Mouse (Mus musculus) intestine, embryonic 16.5 days (tissue): ENCODE measurements at regions not wholly inside any gene's neighbourhood (a gene's known extent, or its start where the extent isn't known, plus 50 kb on each side); places are given as distances from the start of the nearest gene placed in this dataset.

Experiments
- ATAC-seq: fragments of 200-750 bp; cut with Nextera tagmentation; 2 replicates; pipeline ENCODE4 v1.8.0; 2017; ENCODE audit warnings: moderate TSS enrichment, moderate library complexity
- H3K27ac ChIP-seq: fragments of 300-500 bp; sonication (generic); 2 replicates; pipeline ENCODE4 v1.5.1; 2014; ENCODE audit warnings: mild to moderate bottlenecking, low read length
- H3K27me3 ChIP-seq: fragments of 300-500 bp; sonication (generic); replicated peaks from 2 replicates; pipeline ENCODE4 v1.6.1; 2014; ENCODE audit warnings: low read length, control low read depth, mixed read lengths; ENCODE audit not compliant: control insufficient read depth, insufficient read depth
- H3K36me3 ChIP-seq: fragments of 300-500 bp; sonication (generic); 2 replicates; pipeline ENCODE4 v1.6.1; 2014; ENCODE audit warnings: low read length, control low read depth; ENCODE audit not compliant: control insufficient read depth, insufficient read depth
- H3K4me1 ChIP-seq: fragments of 300-500 bp; sonication (generic); 2 replicates; pipeline ENCODE4 v1.6.1; 2014; ENCODE audit warnings: low read length, control low read depth, mixed read lengths; ENCODE audit not compliant: control insufficient read depth, insufficient read depth
- H3K4me2 ChIP-seq: fragments of 300-500 bp; sonication (generic); 2 replicates; pipeline ENCODE4 v1.6.1; 2014; ENCODE audit warnings: low read depth, low read length, control low read depth
- H3K4me3 ChIP-seq: fragments of 300-500 bp; sonication (generic); 2 replicates; pipeline ENCODE4 v1.5.1; 2014; ENCODE audit warnings: mild to moderate bottlenecking, low read length
- H3K9ac ChIP-seq: fragments of 300-500 bp; sonication (generic); 2 replicates; pipeline ENCODE4 v1.6.1; 2014; ENCODE audit warnings: low read depth, low read length
- H3K9me3 ChIP-seq: fragments of 300-500 bp; sonication (generic); 2 replicates; pipeline ENCODE4 v1.6.1; 2016; ENCODE audit warnings: low read length, control low read depth; ENCODE audit not compliant: control insufficient read depth
- WGBS: fragments of 180-500 bp; shearing (Covaris S2); extraction: QIAGEN DNeasy Blood & Tissue Kit; methylation state at CpG from one replicate; pipeline ENCODE4 v1.1.7; 2014; 5-methylcytosine and 5-hydroxymethylcytosine counted together

GRCm38 (mm10) chr10:91319442-91320112, 138.5 kb upstream of the Tmpo start:
- no peaks in the 10 kb centered on the region for H3K9me3 ChIP-seq
- H3K4me3 ChIP-seq, result no peak overlapping the region
- H3K9ac ChIP-seq, result no peak overlapping the region
- H3K4me2 ChIP-seq, result no peak overlapping the region
- 81% methylated on average over 10 of the region's 10 CpGs for WGBS
- H3K27me3 ChIP-seq, result no peaks in the 10 kb centered on the region
- H3K4me1 ChIP-seq, result no peaks in the 10 kb centered on the region
- no peak overlapping the region for H3K27ac ChIP-seq
- ATAC-seq, result no peak
- no peaks in the 10 kb centered on the region for H3K36me3 ChIP-seq

GRCm38 (mm10) chr10:91314441-91314840, 133.3 kb upstream of the Tmpo start:
- 83% methylated on average over 1 of the region's 1 CpGs for WGBS
- Histone ChIP-seq H3K27ac (no peak overlapping the region), H3K9me3 (no peaks in the 10 kb centered on the region), H3K4me3 (no peak overlapping the region), H3K27me3 (no peaks in the 10 kb centered on the region), H3K9ac (no peak overlapping the region), H3K4me1 (no peaks in the 10 kb centered on the region), H3K4me2 (no peak overlapping the region), H3K36me3 (no peaks in the 10 kb centered on the region)
- no peak for ATAC-seq

DNA sequence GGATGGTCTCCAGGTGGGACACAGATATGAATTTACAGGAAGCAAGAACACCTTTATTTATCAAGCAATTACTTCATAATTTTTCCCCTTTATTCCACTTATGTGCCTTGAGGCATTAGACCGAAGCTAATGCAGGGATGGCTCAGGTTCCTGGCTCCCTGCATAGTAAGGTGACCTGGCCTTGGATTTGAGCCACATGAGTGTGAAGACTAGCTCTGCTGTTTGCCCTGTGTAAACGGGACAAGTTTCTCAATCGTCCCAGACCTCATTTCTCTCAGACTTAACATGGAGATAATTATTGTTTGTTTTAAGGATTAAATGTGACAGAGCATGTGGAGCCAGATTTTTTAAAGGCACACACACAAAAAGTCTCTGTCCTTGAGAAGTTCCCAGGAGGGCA, 132.2 kb upstream of the Tmpo start:
- H3K9me3 ChIP-seq, result no peaks in the 10 kb centered on the region
- H3K9ac ChIP-seq, result no peak overlapping the region
- H3K4me3 ChIP-seq, result no peak overlapping the region
- H3K27ac ChIP-seq, result no peak overlapping the region
- no peaks in the 10 kb centered on the region for H3K4me1 ChIP-seq
- H3K27me3 ChIP-seq, result no peaks in the 10 kb centered on the region
- 34% methylated on average over 3 of the region's 3 CpGs for WGBS
- H3K4me2 ChIP-seq, result no peak overlapping the region
- H3K36me3 ChIP-seq, result no peaks in the 10 kb centered on the region
- no peak for ATAC-seq

GRCm38 (mm10) chr10:91312913-91313312, 131.8 kb upstream of the Tmpo start:
- H3K4me1 ChIP-seq, result no peaks in the 10 kb centered on the region
- whole genome bisulfite sequencing, result 62% methylated on average over 5 of the region's 5 CpGs
- H3K27me3 ChIP-seq, result no peaks in the 10 kb centered on the region
- H3K4me3 ChIP-seq, result no peak overlapping the region
- no peak overlapping the region for H3K27ac ChIP-seq
- ATAC-seq, result no peak
- H3K9ac ChIP-seq, result no peak overlapping the region
- no peaks in the 10 kb centered on the region for H3K9me3 ChIP-seq
- H3K4me2 ChIP-seq, result no peak overlapping the region
- no peaks in the 10 kb centered on the region for H3K36me3 ChIP-seq

DNA sequence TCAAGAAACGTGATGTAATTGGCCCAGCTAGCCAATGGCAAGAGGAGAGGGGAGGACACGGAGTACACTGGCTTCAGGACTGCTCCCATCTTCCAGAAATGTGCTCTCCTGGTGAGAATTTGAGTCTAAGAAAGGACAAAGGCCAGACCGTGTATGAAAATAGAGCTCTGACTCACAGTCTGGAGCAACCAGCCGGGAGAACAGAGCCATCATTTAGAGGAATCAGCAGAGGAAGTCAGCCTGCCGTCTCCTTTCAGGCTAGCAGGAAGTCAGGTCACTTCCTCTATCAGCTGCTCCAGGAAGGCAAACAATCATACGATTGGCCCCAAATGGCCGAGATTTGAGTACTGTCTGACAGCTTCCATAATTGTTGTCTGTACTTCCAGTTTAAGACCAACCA, 119.0 kb upstream of the Tmpo start:
- H3K9me3 ChIP-seq, result no peaks in the 10 kb centered on the region
- no peak overlapping the region for H3K27ac ChIP-seq
- no peak for ATAC-seq
- no peak overlapping the region for H3K4me3 ChIP-seq
- H3K27me3 ChIP-seq, result no peaks in the 10 kb centered on the region
- no peak overlapping the region for H3K9ac ChIP-seq
- whole genome bisulfite sequencing, result 56% methylated on average over 7 of the region's 7 CpGs
- H3K36me3 ChIP-seq, result no peaks in the 10 kb centered on the region
- no peak overlapping the region for H3K4me2 ChIP-seq
- H3K4me1 ChIP-seq, result no peaks in the 10 kb centered on the region

DNA sequence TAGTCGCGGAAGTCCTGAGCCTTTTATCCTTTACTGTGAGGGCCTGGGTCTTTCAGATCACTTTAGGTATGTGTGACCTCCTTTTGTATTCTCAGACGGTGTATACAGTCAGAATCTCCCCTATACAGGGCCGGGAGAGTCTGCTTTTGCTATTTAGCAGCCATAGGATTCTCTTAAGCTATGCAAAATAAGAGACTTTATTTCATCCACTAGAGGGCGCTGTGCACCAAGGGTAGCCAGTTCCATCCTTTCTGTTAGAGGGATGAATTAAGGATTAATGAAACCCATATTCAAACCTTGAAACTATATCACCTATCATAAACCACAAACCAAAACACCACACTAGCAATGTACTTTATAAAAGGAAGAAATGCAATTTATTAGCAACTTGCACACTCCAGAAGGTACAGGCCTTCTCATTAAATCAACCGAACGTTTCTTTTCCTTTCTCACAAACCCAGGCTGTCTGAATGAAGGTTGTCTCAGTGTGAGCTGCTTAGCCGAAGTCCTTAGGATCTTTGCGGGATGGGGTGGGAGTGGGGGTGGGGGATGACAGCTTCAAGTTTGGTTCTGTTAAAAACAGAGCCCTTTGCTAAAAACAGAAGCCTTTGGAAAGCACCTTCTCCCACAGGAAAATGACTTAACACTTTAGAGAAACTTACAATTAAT, 116.8 kb upstream of the Tmpo start:
- Histone ChIP-seq H3K4me1 (no peaks in the 10 kb centered on the region), H3K9ac (no peak overlapping the region), H3K4me2 (no peak overlapping the region), H3K9me3 (no peaks in the 10 kb centered on the region), H3K27ac (no peak overlapping the region), H3K36me3 (no peaks in the 10 kb centered on the region), H3K27me3 (no peaks in the 10 kb centered on the region), H3K4me3 (no peak overlapping the region)
- 34% methylated on average over 9 of the region's 9 CpGs for WGBS
- no peak for ATAC-seq

GRCm38 (mm10) chr10:91295345-91295744, 114.2 kb upstream of the Tmpo start:
- Histone ChIP-seq H3K9ac (no peak overlapping the region), H3K36me3 (no peaks in the 10 kb centered on the region), H3K4me2 (no peak overlapping the region), H3K9me3 (no peaks in the 10 kb centered on the region), H3K27ac (no peak overlapping the region), H3K4me1 (no peaks in the 10 kb centered on the region), H3K4me3 (no peak overlapping the region), H3K27me3 (no peaks in the 10 kb centered on the region)
- 81% methylated on average over 8 of the region's 8 CpGs for WGBS
- ATAC-seq, result no peak

GRCm38 (mm10) chr10:91293226-91293625, 112.1 kb upstream of the Tmpo start:
- Histone ChIP-seq H3K9me3 (no peaks in the 10 kb centered on the region), H3K27ac (no peak overlapping the region), H3K9ac (no peak overlapping the region), H3K27me3 (no peaks in the 10 kb centered on the region), H3K4me2 (no peak overlapping the region), H3K4me1 (no peaks in the 10 kb centered on the region), H3K4me3 (no peak overlapping the region), H3K36me3 (no peaks in the 10 kb centered on the region)
- no peak for ATAC-seq
- WGBS, result 89% methylated on average over 6 of the region's 6 CpGs

DNA sequence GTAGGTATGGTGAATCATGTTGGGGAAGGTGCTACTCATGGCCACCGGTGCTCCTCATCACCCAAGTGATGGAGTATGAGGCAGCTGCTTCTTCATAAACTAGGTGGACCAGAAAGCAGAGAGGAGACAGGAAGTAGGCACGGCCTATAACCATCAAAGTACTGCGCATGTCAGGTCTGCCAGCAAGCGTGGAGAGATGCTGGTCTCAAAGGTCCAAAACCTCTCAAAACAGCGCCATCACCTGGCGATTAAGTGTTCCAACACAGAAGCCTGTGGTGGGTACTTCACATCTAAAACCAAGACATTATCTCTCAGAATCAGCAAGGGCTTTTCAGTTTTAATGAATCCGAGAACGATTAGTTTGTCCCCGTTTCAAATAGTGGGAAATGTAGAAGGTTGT, 103.1 kb upstream of the Tmpo start:
- Histone ChIP-seq H3K4me2 (no peak overlapping the region), H3K4me1 (no peaks in the 10 kb centered on the region), H3K36me3 (no peaks in the 10 kb centered on the region), H3K4me3 (no peak overlapping the region), H3K9me3 (no peaks in the 10 kb centered on the region), H3K27me3 (no peaks in the 10 kb centered on the region), H3K27ac (no peak overlapping the region), H3K9ac (no peak overlapping the region)
- WGBS, result 90% methylated on average over 9 of the region's 9 CpGs
- ATAC-seq, result no peak
